Mouse (Mus musculus): ENCODE results near the gene Slc28a3.

GRCm38 (mm10) chr13:58556018-58556417 lies 54.7 kb downstream of the Slc28a3 start:
- TF ChIP-seq CTCF (IDR thresholded peaks at IDR 0.05; ENCODE audit: low read depth) (peak; percentile 51), EP300 (IDR thresholded peaks at IDR 0.05; ENCODE audit: low read depth) (no peak)
